Mouse (Mus musculus) limb, embryonic 15.5 days (tissue): ENCODE measurements around the gene Cdyl2. TPM values are rescaled to one million over a fixed set of nuclear protein-coding genes. Genes with fewer than 3 reads are reported as not detected.

Experiments
- ATAC-seq: fragments of 200-750 bp; cut with Nextera tagmentation; 2 replicates; pipeline ENCODE4 v1.8.0; 2017; ENCODE audit warnings: low read depth, moderate TSS enrichment; ENCODE audit not compliant: insufficient number of reproducible peaks, low FRiP score, low TSS enrichment
- H3K27ac ChIP-seq: fragments of 300-500 bp; sonication (generic); 2 replicates; pipeline ENCODE4 v1.5.1; 2015; ENCODE audit warnings: moderate library complexity, mild to moderate bottlenecking, inconsistent platforms
- H3K27me3 ChIP-seq: fragments of 300-500 bp; sonication (generic); 2 replicates; pipeline ENCODE4 v1.6.1; 2015; ENCODE audit warnings: inconsistent platforms
- H3K36me3 ChIP-seq: fragments of 300-500 bp; sonication (generic); 2 replicates; pipeline ENCODE4 v1.6.1; 2015; ENCODE audit warnings: inconsistent platforms
- H3K4me1 ChIP-seq: fragments of 300-500 bp; sonication (generic); 2 replicates; pipeline ENCODE4 v1.6.1; 2015; ENCODE audit warnings: inconsistent platforms
- H3K4me2 ChIP-seq: fragments of 300-500 bp; sonication (generic); 2 replicates; pipeline ENCODE4 v1.6.1; 2015; ENCODE audit warnings: mild to moderate bottlenecking, inconsistent platforms
- H3K4me3 ChIP-seq: fragments of 300-500 bp; sonication (generic); 2 replicates; pipeline ENCODE4 v1.5.1; 2015; ENCODE audit warnings: mild to moderate bottlenecking, inconsistent platforms
- H3K9ac ChIP-seq: fragments of 300-500 bp; sonication (generic); 2 replicates; pipeline ENCODE4 v1.6.1; 2015; ENCODE audit warnings: inconsistent platforms
- H3K9me3 ChIP-seq: fragments of 300-500 bp; sonication (generic); 2 replicates; pipeline ENCODE4 v1.6.1; 2016; ENCODE audit warnings: inconsistent platforms
- WGBS: fragments of 180-500 bp; shearing (Covaris S2); methylation state at CpG from one replicate; pipeline ENCODE4 v1.1.7; 2015; 5-methylcytosine and 5-hydroxymethylcytosine counted together
- polyA plus RNA-seq: library from polyadenylated mRNA; unstranded; fragments of >200 nt; fragmentation: Nextera tagmentation; extraction: Ambion mirVana; gene quantifications from 2 replicates; pipeline ENCODE4 v1.2.1, GENCODE M21; 2015

Cdyl2 gene
- polyA plus RNA-seq, 1 experiment from 2014 or later, result 8.3 TPM

- Histone ChIP-seq H3K4me3 (peak overlapping the region; percentile 78), H3K27ac (peak overlapping the region; percentile 87)
- WGBS, result 4% methylated on average over 29 of the region's 46 CpGs
Measured at GRCm38 (mm10) chr8:116731976-116732683, 661 bp downstream of the Cdyl2 start.

GRCm38 (mm10) chr8:116721451-116721850, 11.3 kb downstream of the Cdyl2 start:
- Histone ChIP-seq H3K9me3 (no peaks in the 10 kb centered on the region), H3K4me3 (no peak overlapping the region), H3K4me1 (no peaks in the 10 kb centered on the region), H3K9ac (no peak overlapping the region), H3K27ac (no peak overlapping the region), H3K4me2 (no peak overlapping the region), H3K27me3 (no peaks in the 10 kb centered on the region), H3K36me3 (no peaks in the 10 kb centered on the region)
- WGBS, result 88% methylated on average over 2 of the region's 2 CpGs
- no peak for ATAC-seq

More at GRCm38 (mm10) chr8:116731976-116732683, 661 bp downstream of the Cdyl2 start:
- peaks cover 21% of the 10 kb centered on the region; the same call in 1 of the 2 replicates for H3K27me3 ChIP-seq
- ATAC-seq, result peak; percentile 64
- peak overlapping the region; percentile 77 for H3K9ac ChIP-seq
- H3K9me3 ChIP-seq, result no peaks in the 10 kb centered on the region
- H3K4me1 ChIP-seq, result peaks cover 12% of the 10 kb centered on the region
- no peaks in the 10 kb centered on the region for H3K36me3 ChIP-seq
- peak overlapping the region; percentile 91 for H3K4me2 ChIP-seq

- H3K9ac ChIP-seq, result no peak overlapping the region
- ATAC-seq, result no peak
- H3K4me1 ChIP-seq, result no peaks in the 10 kb centered on the region
- H3K4me2 ChIP-seq, result no peak overlapping the region
- no peaks in the 10 kb centered on the region for H3K27me3 ChIP-seq
- no peaks in the 10 kb centered on the region for H3K9me3 ChIP-seq
- WGBS, result 75% methylated on average over 3 of the region's 3 CpGs
- no peaks in the 10 kb centered on the region for H3K36me3 ChIP-seq
- H3K4me3 ChIP-seq, result no peak overlapping the region
- no peak overlapping the region for H3K27ac ChIP-seq
Measured at GRCm38 (mm10) chr8:116707496-116707895, 25.3 kb downstream of the Cdyl2 start.

GRCm38 (mm10) chr8:116702501-116702900, 30.3 kb downstream of the Cdyl2 start:
- Histone ChIP-seq H3K9ac (no peak overlapping the region), H3K4me3 (no peak overlapping the region), H3K4me2 (no peak overlapping the region), H3K27ac (no peak overlapping the region), H3K36me3 (0 out of 2 replicates have a peak, but pooled peaks cover 2% of the 10 kb centered on the region), H3K9me3 (no peaks in the 10 kb centered on the region), H3K27me3 (no peaks in the 10 kb centered on the region), H3K4me1 (no peaks in the 10 kb centered on the region)
- no peak for ATAC-seq
- WGBS, result 84% methylated on average over 6 of the region's 6 CpGs

- WGBS, result 72% methylated on average over 15 of the region's 15 CpGs
- no peak overlapping the region for H3K4me2 ChIP-seq
- H3K4me3 ChIP-seq, result no peak overlapping the region
- no peaks in the 10 kb centered on the region for H3K36me3 ChIP-seq
- no peaks in the 10 kb centered on the region for H3K4me1 ChIP-seq
- H3K27ac ChIP-seq, result no peak overlapping the region
- H3K27me3 ChIP-seq, result no peaks in the 10 kb centered on the region
- H3K9me3 ChIP-seq, result no peaks in the 10 kb centered on the region
- no peak overlapping the region for H3K9ac ChIP-seq
- ATAC-seq, result no peak
Measured at GRCm38 (mm10) chr8:116692931-116693330, 39.9 kb downstream of the Cdyl2 start.

- Histone ChIP-seq H3K9ac (no peak overlapping the region), H3K36me3 (no peaks in the 10 kb centered on the region), H3K27me3 (no peaks in the 10 kb centered on the region), H3K4me2 (no peak overlapping the region), H3K9me3 (no peaks in the 10 kb centered on the region), H3K27ac (no peak overlapping the region), H3K4me1 (no peaks in the 10 kb centered on the region), H3K4me3 (no peak overlapping the region)
- no peak for ATAC-seq
- 43% methylated on average over 3 of the region's 3 CpGs for WGBS
Measured at GRCm38 (mm10) chr8:116689741-116690140, 43.0 kb downstream of the Cdyl2 start.

- no peaks in the 10 kb centered on the region for H3K27me3 ChIP-seq
- no peak overlapping the region for H3K27ac ChIP-seq
- H3K9me3 ChIP-seq, result no peaks in the 10 kb centered on the region
- H3K4me2 ChIP-seq, result no peak overlapping the region
- 63% methylated on average over 1 of the region's 1 CpGs for WGBS
- ATAC-seq, result no peak
- no peak overlapping the region for H3K4me3 ChIP-seq
- no peak overlapping the region for H3K9ac ChIP-seq
- H3K36me3 ChIP-seq, result no peaks in the 10 kb centered on the region
- H3K4me1 ChIP-seq, result no peaks in the 10 kb centered on the region
Measured at GRCm38 (mm10) chr8:116676174-116676573, 56.6 kb downstream of the Cdyl2 start.

- no peak overlapping the region for H3K9ac ChIP-seq
- H3K4me3 ChIP-seq, result no peak overlapping the region
- no peaks in the 10 kb centered on the region for H3K4me1 ChIP-seq
- H3K27me3 ChIP-seq, result no peaks in the 10 kb centered on the region
- no peak for ATAC-seq
- H3K36me3 ChIP-seq, result no peaks in the 10 kb centered on the region
- H3K27ac ChIP-seq, result no peak overlapping the region
- 73% methylated on average over 10 of the region's 10 CpGs for WGBS
- H3K4me2 ChIP-seq, result no peak overlapping the region
- no peaks in the 10 kb centered on the region for H3K9me3 ChIP-seq
Measured at GRCm38 (mm10) chr8:116673966-116674805, 58.6 kb downstream of the Cdyl2 start.

- Histone ChIP-seq H3K4me1 (no peaks in the 10 kb centered on the region), H3K4me2 (no peak overlapping the region), H3K36me3 (no peaks in the 10 kb centered on the region), H3K27me3 (no peaks in the 10 kb centered on the region), H3K9me3 (no peaks in the 10 kb centered on the region), H3K4me3 (no peak overlapping the region), H3K9ac (no peak overlapping the region), H3K27ac (no peak overlapping the region)
- WGBS, result 77% methylated on average over 8 of the region's 8 CpGs
- ATAC-seq, result no peak
Measured at GRCm38 (mm10) chr8:116673493-116673892, 59.3 kb downstream of the Cdyl2 start.

GRCm38 (mm10) chr8:116673052-116673451, 59.7 kb downstream of the Cdyl2 start:
- Histone ChIP-seq H3K4me2 (no peak overlapping the region), H3K36me3 (no peaks in the 10 kb centered on the region), H3K27me3 (no peaks in the 10 kb centered on the region), H3K4me1 (no peaks in the 10 kb centered on the region), H3K9ac (no peak overlapping the region), H3K27ac (no peak overlapping the region), H3K9me3 (no peaks in the 10 kb centered on the region), H3K4me3 (no peak overlapping the region)
- ATAC-seq, result no peak
- 92% methylated on average over 4 of the region's 4 CpGs for WGBS

GRCm38 (mm10) chr8:116671543-116671942, 61.2 kb downstream of the Cdyl2 start:
- WGBS, result 59% methylated on average over 5 of the region's 5 CpGs
- Histone ChIP-seq H3K9me3 (no peaks in the 10 kb centered on the region), H3K27me3 (no peaks in the 10 kb centered on the region)

GRCm38 (mm10) chr8:116670604-116671003, 62.2 kb downstream of the Cdyl2 start:
- Histone ChIP-seq H3K27me3 (no peaks in the 10 kb centered on the region), H3K36me3 (no peaks in the 10 kb centered on the region), H3K9ac (no peak overlapping the region), H3K4me1 (no peaks in the 10 kb centered on the region), H3K9me3 (no peaks in the 10 kb centered on the region), H3K4me2 (no peak overlapping the region), H3K27ac (no peak overlapping the region), H3K4me3 (no peak overlapping the region)
- ATAC-seq, result no peak
- WGBS, result 87% methylated on average over 7 of the region's 7 CpGs

More at GRCm38 (mm10) chr8:116671543-116671942, 61.2 kb downstream of the Cdyl2 start:
- no peak for ATAC-seq
- H3K4me2 ChIP-seq, result no peak overlapping the region
- H3K36me3 ChIP-seq, result no peaks in the 10 kb centered on the region
- no peak overlapping the region for H3K4me3 ChIP-seq
- H3K4me1 ChIP-seq, result no peaks in the 10 kb centered on the region
- no peak overlapping the region for H3K9ac ChIP-seq
- H3K27ac ChIP-seq, result no peak overlapping the region
